ENCODE assay signal across 10 mouse cellular contexts in the genomic region with DNA sequence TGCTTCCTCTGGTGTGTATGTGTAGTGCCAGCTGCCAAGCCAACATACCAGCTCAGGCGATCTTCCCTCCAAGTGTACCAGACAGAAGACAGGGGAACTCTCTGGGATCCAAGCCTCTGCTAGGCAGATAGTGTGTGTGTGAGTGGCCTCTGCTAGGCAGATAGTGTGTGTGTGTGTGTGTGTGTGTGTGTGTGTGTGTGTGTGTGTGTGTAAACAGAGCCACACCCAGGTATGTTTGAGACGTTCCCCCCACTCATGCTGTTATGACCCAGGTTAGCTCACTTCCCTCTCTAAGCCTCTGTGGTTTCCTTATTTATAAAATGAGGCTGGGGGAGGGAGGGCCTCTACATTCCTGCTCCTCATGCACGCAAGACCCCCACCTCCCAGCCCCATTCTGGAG. TPM values are rescaled to one million over a fixed set of nuclear protein-coding genes. Genes with fewer than 3 reads are reported as not detected.
DNase-seq lines count a peak whose midpoint lies in the region; ATAC-seq and TF ChIP-seq lines count a peak whose summit lies in the region.
"Had no signal": no experiment of that assay in that cellular context is flagged by ENCODE, and none has a peak within 500 bp of the region (broad histone marks: within the 10 kb centered on the region; RNA-seq: fewer than 3 reads in every experiment).

No protein-coding gene starts in this region.

- no peak for DNase-seq in kidney, postnatal 0 days (ENCODE audit: low spot score)
- DNase-seq in kidney, adult 18-20 months = no peak
- peak; percentile 64 for DNase-seq in liver
- DNase-seq in yolk sac, embryonic 10.5 days (ENCODE audit: low spot score) = no peak
- DNase-seq in layer of hippocampus, postnatal 10 days (ENCODE audit: low spot score in 2 of 2) = no peak
- no peak for DNase-seq in adrenal gland, postnatal 36 days
- DNase-seq: left cerebral cortex, postnatal 4 days had no signal

- H3K27ac ChIP-seq in kidney, postnatal 0 days = peak overlapping the region; percentile 9; the same call in 1 of the 2 replicates

- H3K27me3 ChIP-seq in kidney, postnatal 0 days (ENCODE audit: insufficient read depth, low read length) = no peaks in the 10 kb centered on the region

- H3K9me3 ChIP-seq in kidney, postnatal 0 days (replicated peaks; ENCODE audit: low read length) = no peaks in the 10 kb centered on the region

- ATAC-seq in kidney, postnatal 0 days (replicated peaks; ENCODE audit: low FRiP score, low read depth) = no peak; the same call in 1 of the 2 replicates
- peak; percentile 27 for ATAC-seq in common myeloid progenitor, adult 5-6 weeks (replicated peaks; ENCODE audit: low read depth, poor library complexity, severe bottlenecking)
- peak; percentile 48 for ATAC-seq in megakaryocyte-erythroid progenitor cell, adult 5-6 weeks (replicated peaks; ENCODE audit: low FRiP score, low TSS enrichment, poor library complexity, severe bottlenecking)

- TF ChIP-seq CTCF in kidney, postnatal 0 days (IDR thresholded peaks at IDR 0.05; ENCODE audit: low read depth) = no peak

- 0 out of 2 replicates have a peak, but pooled peaks cover 4% of the 10 kb centered on the region for H3K4me1 ChIP-seq in kidney, postnatal 0 days (replicated peaks; ENCODE audit: insufficient read depth, low read length)

- WGBS in kidney, postnatal 0 days = 42% methylated on average over 3 of the region's 3 CpGs

- no peaks in the 10 kb centered on the region for H3K36me3 ChIP-seq in kidney, postnatal 0 days (ENCODE audit: insufficient read depth, low read length)

- H3K4me2 ChIP-seq in kidney, postnatal 0 days (ENCODE audit: low read length) = no peak overlapping the region

- H3K4me3 ChIP-seq in kidney, postnatal 0 days (replicated peaks; ENCODE audit: low read depth, low read length) = no peak overlapping the region

- H3K9ac ChIP-seq in kidney, postnatal 0 days (ENCODE audit: low read depth, low read length) = no peak overlapping the region

RNA-seq across cellular contexts. Expression of gene Lfng, which starts 10.7 kb away (rescaled TPM):
- 28.8 and 33.4 TPM in 2 replicates for polyA plus RNA-seq in kidney, postnatal 0 days (2015; fragmentation: Nextera tagmentation; extraction: Ambion mirVana)
- total RNA-seq in common myeloid progenitor, adult 5-6 weeks (2017) = 23.8 and 41.0 TPM in 2 replicates
- total RNA-seq in megakaryocyte-erythroid progenitor cell, adult 5-6 weeks (2014; fragmentation: Nextera tagmentation) = 17.6 and 38.9 TPM in 2 replicates
- total RNA-seq in megakaryocyte-erythroid progenitor cell, adult 5-6 weeks (2017) = 21.3 and 22.9 TPM in 2 replicates
- 10 to 100 TPM; 29.3 to 38.8 TPM for total RNA-seq in layer of hippocampus, postnatal 10 days (2021)
- 10 to 100 TPM in 1 of 2 experiments, 1 to 10 TPM in 1; 9.6 to 12.7 TPM for total RNA-seq in adrenal gland, postnatal 36 days (2021)

RNA-seq across cellular contexts. Expression of gene Grifin, which starts 31.6 kb away (rescaled TPM):
- not detected in 2 replicates for polyA plus RNA-seq in kidney, postnatal 0 days (2015; fragmentation: Nextera tagmentation; extraction: Ambion mirVana)
- total RNA-seq in common myeloid progenitor, adult 5-6 weeks (2017) = not detected in 2 replicates
- total RNA-seq in megakaryocyte-erythroid progenitor cell, adult 5-6 weeks (2014; fragmentation: Nextera tagmentation) = not detected in 2 replicates
- total RNA-seq in megakaryocyte-erythroid progenitor cell, adult 5-6 weeks (2017) = not detected in 2 replicates
- not detected for total RNA-seq in layer of hippocampus, postnatal 10 days (2021)
- total RNA-seq in adrenal gland, postnatal 36 days (2021) = not detected
- total RNA-seq: heart, postnatal 36 days; left cerebral cortex, postnatal 4 days had no signal

RNA-seq across cellular contexts. Expression of gene Ttyh3, which starts 52.4 kb away (rescaled TPM):
- 21.7 and 25.3 TPM in 2 replicates for polyA plus RNA-seq in kidney, postnatal 0 days (2015; fragmentation: Nextera tagmentation; extraction: Ambion mirVana)
- total RNA-seq in common myeloid progenitor, adult 5-6 weeks (2017) = 14.4 and 20.2 TPM in 2 replicates
- total RNA-seq in megakaryocyte-erythroid progenitor cell, adult 5-6 weeks (2014; fragmentation: Nextera tagmentation) = 26.7 and 32.2 TPM in 2 replicates
- 5.6 and 8.6 TPM in 2 replicates for total RNA-seq in megakaryocyte-erythroid progenitor cell, adult 5-6 weeks (2017)
- total RNA-seq in layer of hippocampus, postnatal 10 days (2021) = 100 to 1,000 TPM; 371 to 388 TPM
- total RNA-seq in adrenal gland, postnatal 36 days (2021) = 100 to 1,000 TPM in 1 of 2 experiments, 10 to 100 TPM in 1; 42.4 to 108 TPM
